Mouse (Mus musculus) granulocyte monocyte progenitor cell, adult 5-6 weeks (primary cell): ENCODE results near the gene Trdmt1. TPM values are rescaled to one million over a fixed set of nuclear protein-coding genes. Genes with fewer than 3 reads are reported as not detected.
"Not testable (repeated sequence)": the region's sequence is repeated elsewhere in the genome, so short reads cannot be mapped to it uniquely, and the experiment has no call there.

Source experiments
- ATAC-seq: replicated peaks from 2 replicates; pipeline ENCODE4 v1.8.0; 2016; ENCODE audit warnings: mild to moderate bottlenecking, moderate TSS enrichment, inconsistent platforms; ENCODE audit not compliant: poor library complexity, severe bottlenecking
- total RNA-seq, 2 experiments: library from RNA; stranded (forward) in 1 of 2; stranded (reverse) in 1 of 2; fragments of 200-712, 200-1000 nt in 1 of 2; fragments of >200 nt in 1 of 2; fragmentation: Nextera tagmentation in 1 of 2; gene quantifications; 2 replicates each; pipeline ENCODE4 v1.2.3; 2014 to 2017

Trdmt1 gene
- total RNA-seq (2014; fragmentation: Nextera tagmentation) (6.4 and 9.6 TPM in 2 replicates), total RNA-seq (2017) (9.9 and 24.3 TPM in 2 replicates)

DNA sequence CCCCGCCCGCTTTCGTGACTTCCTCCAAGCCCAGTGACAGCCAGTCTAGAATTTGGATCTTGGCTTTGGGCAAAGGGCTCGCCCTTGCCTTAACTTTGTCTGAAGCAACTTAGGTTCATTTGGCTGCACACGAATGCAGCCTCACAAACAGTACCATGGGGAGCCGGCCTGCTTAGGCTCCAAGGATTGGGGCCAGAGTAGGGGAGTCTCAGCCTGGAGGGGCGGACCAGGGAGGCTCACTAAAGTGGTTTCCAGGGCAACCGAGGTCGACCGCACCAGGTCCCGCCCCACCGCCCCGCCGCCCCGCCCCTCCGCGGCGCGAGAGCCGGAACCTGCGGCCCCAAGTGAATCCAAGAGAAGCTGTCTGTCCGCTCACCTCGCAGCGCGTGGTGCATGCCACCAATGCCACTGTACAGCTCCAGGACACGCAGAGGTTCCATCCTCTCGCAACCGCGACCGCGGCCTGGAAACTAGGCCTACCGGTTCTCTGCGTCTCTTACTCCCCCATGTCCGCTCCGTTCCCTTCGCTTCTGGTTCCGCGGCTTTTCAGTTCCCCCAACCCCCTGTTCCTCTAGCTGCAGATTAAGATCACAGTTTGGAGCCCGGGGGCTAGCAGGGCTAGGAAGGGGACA, at the start of gene Trdmt1:
Trdmt1 (minus strand) TSS at position 476 of the 632 bp plus-strand sequence.
- ATAC-seq = peak; percentile 86

DNA sequence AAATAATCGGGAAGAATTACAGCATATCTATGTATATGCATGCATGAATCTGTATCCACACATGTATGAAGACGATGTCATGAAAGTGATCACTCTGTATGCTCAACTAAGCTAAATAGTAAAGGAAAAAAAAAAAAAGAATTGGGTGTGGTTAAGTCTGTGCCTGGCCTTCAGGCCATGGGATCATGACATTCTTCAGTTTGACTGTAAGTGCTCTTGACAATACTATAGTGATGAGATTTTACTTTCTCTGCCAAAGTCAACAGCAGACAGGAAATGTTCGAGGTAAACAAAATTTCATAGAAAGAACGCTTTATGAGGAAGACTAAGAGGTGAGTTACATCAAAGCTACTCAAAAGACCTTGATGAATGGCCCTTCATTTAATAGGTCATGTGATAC, 48.9 kb upstream of the Trdmt1 start:
- no peak for ATAC-seq

- not testable (repeated sequence) for ATAC-seq
These were observed 39.3 kb upstream of the Trdmt1 start for GRCm38 (mm10) chr2:13583746-13584145.

DNA sequence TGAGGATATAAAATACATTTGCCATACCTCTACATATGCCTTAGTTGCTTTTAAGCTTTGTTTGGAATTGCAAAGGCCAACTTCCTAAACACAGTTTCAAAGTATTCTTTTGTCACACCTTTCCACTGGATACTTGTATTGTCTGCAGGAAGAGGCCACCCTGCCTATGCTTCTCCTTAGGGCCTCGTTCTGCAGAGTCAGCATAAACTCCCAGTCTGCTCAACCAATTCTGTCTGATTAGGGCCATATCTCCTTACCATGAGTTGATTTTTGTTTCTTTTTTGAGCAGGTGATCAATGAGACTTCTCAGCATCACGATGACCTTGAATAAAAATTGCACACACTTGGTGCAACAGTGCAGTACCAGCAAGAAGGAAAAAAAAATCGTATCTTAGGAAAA, 37.7 kb upstream of the Trdmt1 start:
- ATAC-seq = no peak

DNA sequence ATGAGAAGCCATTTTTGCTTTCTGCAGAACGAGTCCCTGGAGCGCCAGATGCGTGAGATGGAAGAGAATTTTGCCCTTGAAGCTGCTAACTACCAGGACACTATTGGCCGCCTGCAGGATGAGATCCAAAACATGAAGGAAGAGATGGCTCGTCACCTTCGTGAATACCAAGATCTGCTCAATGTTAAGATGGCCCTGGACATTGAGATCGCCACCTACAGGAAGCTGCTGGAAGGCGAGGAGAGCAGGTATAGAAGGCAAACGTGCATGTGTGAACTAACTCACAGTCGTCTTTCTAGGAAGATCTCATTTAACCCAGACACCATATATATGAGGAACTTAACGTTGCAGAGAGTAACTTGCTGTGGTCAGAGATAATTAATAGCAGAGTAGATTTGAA, 35.5 kb upstream of the Trdmt1 start:
- 0 out of 2 replicates have a peak, but pooled peaks have one; percentile 8 for ATAC-seq

- no peak for ATAC-seq
These were observed 34.8 kb upstream of the Trdmt1 start for GRCm38 (mm10) chr2:13579315-13579714.

- no peak for ATAC-seq
These were observed 34.1 kb upstream of the Trdmt1 start for GRCm38 (mm10) chr2:13578473-13579152.

DNA sequence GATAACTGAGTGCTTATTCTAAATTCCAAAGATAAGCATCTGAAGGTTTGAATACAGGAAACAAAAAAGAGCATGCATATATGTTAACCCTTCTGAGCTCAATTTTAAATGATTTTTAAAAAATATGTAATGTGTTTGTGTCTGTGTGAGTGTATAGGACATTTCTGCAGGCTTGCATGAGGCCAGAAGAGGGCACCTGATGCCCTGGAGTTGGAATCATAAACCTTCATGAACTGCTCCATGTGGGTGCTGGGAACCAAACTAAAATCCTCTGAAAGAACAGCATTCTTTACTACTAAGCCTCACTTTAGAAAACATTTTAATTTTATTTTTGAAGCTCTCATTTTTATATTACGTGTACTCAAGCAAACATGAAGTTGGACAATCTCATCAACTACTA, 32.9 kb upstream of the Trdmt1 start:
- ATAC-seq = no peak

GRCm38 (mm10) chr2:13575926-13576325, 31.5 kb upstream of the Trdmt1 start:
- ATAC-seq = peak; percentile 1

GRCm38 (mm10) chr2:13575287-13575801, 30.9 kb upstream of the Trdmt1 start:
- peak; percentile 24 for ATAC-seq

DNA sequence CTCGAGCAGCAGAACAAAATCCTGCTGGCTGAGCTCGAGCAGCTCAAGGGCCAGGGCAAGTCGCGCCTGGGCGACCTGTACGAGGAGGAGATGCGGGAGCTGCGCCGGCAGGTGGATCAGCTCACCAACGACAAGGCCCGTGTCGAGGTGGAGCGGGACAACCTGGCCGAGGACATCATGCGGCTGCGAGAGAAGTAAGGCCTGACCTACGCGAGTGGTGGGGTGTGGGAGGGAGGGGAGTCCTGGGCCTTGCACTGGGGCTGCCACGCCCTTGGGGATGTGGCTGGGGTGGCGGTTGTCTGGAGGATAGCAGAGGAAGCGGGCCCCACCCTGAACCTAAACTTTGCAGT, 30.3 kb upstream of the Trdmt1 start:
- ATAC-seq = peak; percentile 26

DNA sequence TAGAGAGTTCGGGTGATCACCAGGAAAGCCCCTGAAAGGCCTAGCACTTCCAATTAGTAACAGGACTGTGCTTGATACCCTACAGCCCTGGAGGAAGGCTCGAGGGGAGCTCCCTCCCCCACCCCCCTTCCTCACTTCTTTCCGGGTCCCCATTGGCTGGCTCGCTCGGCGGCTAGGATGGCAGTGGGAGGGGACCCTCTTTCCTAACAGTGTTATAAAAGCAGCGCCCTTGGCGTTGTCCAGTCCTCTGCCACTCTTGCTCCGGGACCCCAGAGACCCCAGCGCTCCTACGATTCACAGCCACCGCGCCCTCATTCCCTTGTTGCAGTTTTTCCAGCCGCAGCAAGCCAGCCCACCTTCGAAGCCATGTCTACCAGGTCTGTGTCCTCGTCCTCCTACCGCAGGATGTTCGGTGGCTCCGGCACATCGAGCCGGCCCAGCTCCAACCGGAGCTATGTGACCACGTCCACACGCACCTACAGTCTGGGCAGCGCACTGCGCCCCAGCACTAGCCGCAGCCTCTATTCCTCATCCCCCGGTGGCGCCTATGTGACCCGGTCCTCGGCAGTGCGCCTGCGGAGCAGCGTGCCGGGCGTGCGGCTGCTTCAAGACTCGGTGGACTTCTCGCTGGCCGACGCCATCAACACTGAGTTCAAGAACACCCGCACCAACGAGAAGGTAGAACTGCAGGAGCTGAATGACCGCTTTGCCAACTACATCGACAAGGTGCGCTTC, 29.8 kb upstream of the Trdmt1 start:
- peak; percentile 51 for ATAC-seq

DNA sequence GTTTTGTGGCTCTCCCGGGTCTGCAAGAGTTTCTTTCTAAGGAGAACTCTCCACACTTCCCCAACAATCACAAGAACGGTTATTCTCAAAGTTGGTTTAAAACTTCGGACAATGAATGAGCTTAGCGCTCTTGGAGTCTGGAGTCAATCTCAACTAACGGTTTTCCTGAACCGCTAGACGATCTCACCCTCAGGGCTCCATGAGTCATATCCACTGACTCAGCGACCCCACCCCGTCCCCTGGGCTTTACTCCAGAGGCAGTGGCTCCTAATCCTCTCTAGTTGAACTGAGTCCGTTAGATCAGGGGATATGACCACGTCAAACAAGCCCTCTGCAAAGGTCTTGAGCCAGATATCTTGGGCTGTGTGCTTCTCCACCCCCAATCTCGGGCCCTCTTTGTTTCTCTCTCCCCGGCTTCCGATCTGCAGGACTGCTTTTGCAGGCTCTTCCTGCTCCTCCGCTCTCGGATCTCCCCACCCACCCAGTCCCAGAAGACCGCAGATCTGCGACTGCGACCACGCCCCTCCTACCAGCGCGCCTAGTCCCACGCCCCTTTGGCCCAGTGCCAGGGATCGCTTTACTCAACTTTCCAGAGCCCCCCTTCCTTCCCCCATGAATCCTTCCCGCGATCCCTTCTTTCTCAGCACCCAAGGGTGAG, 29.1 kb upstream of the Trdmt1 start, which contains the start of gene Vim:
Vim (plus strand) TSS at position 520 of the 658 bp plus-strand sequence.
- peak; percentile 36 for ATAC-seq

DNA sequence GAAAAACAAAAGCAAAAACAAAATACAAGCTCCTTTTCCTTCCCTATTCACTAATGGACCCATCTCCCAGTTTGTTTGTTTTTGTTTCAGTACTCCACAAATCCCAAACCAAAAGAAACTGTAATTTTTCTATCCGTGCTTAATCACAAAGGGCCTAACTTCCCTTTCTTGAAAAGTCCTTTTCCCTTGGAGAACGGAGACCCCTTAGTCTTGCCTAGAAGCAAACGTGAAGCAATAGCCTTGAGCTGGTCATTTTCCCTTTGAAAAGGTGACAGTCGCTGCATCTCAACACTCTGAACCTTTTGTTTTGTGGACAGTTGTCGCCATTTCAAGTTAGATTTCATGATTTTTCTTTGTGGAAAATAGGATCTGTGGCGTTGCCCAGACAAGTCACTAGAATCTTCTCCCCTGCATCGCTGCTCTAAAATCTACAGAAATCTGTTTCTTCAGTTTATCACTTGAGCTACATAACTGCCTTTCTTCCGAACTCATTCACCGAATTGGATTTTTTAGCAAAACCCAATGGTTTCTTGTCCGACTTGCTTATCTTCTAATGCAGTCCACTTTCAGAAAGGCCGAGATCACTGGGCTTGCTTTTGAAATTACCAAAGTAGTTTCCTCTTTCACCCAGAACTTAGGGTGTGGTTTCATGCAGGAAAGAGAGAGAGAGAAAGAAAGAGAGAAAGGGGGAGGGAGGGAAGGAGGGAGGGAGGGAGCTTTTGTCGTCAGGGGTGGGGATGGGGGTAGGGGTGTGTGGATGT, 28.4 kb upstream of the Trdmt1 start:
- peak; percentile 5 for ATAC-seq

DNA sequence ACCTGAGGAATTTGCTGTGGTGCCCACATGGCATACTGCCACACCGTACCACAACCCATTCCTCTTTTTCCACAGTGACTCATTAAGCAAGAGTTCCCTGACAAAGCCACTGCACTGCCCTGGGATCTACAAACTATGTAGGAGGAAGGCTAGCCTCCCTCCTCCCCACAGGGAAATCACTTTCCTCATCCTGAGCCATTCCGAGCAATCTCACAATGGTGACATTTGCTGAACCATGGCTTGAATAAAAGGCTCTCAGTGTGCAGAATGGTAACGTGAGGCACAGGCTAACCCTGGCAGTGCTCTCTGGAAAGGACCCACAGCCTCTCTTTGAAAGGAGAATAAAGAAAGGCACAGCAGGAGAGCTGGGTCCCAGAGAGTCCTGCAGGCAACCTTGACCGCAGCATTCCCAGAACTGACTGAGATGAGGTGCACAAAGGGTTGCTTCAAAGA, 27.7 kb upstream of the Trdmt1 start:
- no peak for ATAC-seq

GRCm38 (mm10) chr2:13570122-13570521, 25.7 kb upstream of the Trdmt1 start:
- no peak for ATAC-seq

- no peak for ATAC-seq
These were observed 15.9 kb upstream of the Trdmt1 start for GRCm38 (mm10) chr2:13560396-13560795.

- no peak for ATAC-seq
These were observed 15.3 kb upstream of the Trdmt1 start for GRCm38 (mm10) chr2:13559729-13560128.

- peak; percentile 33 for ATAC-seq
These were observed 14.8 kb upstream of the Trdmt1 start for GRCm38 (mm10) chr2:13559303-13559702.
